Mouse (Mus musculus): Measurements from ENCODE around the gene Xcr1. TPM values are rescaled to one million over a fixed set of nuclear protein-coding genes. Genes with fewer than 3 reads are reported as not detected.

Xcr1 gene
- polyA plus RNA-seq, 1 experiment from 2014 or later: not detected

DNA sequence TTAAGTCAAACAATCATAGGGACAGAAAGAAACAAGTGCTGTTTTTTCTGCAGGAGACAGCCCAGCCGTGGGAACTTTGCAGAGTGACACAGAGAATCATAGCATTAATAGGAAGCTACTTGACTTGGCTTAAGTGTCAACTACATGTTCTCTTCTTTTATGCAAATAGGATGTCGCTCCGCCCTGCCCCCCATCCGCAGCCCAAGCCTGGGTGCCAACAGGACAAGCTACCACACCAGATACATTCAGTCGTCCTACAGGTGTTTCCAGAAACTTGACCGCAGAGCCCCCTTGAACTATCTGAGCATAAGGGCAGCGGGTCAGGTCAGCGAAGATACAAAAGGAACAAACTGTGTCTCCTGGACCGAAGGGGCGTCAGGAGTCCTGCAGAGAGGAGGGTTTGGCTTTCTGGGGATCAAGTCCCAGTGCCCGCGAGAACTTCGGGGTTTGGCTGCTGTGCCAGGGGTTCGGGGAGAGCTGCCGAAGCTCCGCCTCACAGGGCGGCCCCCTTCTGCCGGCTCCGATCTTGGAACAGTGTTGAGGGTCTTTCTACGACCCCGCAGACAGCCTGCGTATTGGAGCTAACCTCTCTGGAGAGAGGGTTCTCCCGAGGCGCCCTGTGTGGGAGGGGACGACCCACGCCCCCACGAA, 10.6 kb downstream of the Xcr1 start:
- Histone ChIP-seq H3K9me3 (ENCODE audit: control insufficient read depth, low read length) (no peaks in the 10 kb centered on the region), H3K36me3 (ENCODE audit: control insufficient read depth, insufficient read depth, low read length) (no peaks in the 10 kb centered on the region), H3K9ac (ENCODE audit: low read length) (peak overlapping the region; percentile 63), H3K4me3 (ENCODE audit: low read depth, low read length) (peak overlapping the region; percentile 68), H3K4me2 (ENCODE audit: low read depth) (peak overlapping the region; percentile 66), H3K4me1 (ENCODE audit: control insufficient read depth, insufficient read depth, low read length) (peaks cover 6% of the 10 kb centered on the region; the same call in 1 of the 2 replicates), H3K27ac (ENCODE audit: low read depth, low read length) (0 out of 2 replicates have a peak overlapping the region, but pooled peaks have one; percentile 1), H3K27me3 (ENCODE audit: control insufficient read depth, insufficient read depth, low read length) (no peaks in the 10 kb centered on the region)
- WGBS: under 1% methylated on average over 27 of the region's 27 CpGs
- ATAC-seq (ENCODE audit: insufficient read depth, low FRiP score, low TSS enrichment) (peak; percentile 75), DNase-seq (ENCODE audit: low spot score) (no peak)

DNA sequence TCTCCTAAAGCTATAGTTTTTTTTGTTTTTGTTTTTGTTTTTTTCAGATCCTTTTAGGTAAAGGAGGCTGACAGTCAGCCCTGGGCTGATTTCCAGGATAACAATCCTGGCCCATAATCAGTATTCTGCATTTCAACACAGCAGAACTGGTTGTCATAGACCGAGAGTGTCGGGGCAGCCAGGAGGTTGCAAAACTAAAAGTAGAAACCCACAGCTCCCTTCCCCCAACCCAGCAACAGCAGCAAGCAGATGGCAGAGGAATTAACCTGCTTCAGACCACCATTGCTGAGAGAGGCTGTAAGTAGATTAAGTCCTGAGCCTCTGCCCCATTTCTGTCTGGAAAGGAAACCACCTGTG, 11.1 kb downstream of the Xcr1 start:
- Histone ChIP-seq H3K9me3 (ENCODE audit: control insufficient read depth, low read length) (no peaks in the 10 kb centered on the region), H3K27me3 (ENCODE audit: control insufficient read depth, insufficient read depth, low read length) (no peaks in the 10 kb centered on the region), H3K27ac (ENCODE audit: low read depth, low read length) (no peak overlapping the region), H3K36me3 (ENCODE audit: control insufficient read depth, insufficient read depth, low read length) (no peaks in the 10 kb centered on the region), H3K4me3 (ENCODE audit: low read depth, low read length) (peak overlapping the region; percentile 68), H3K9ac (ENCODE audit: low read length) (no peak overlapping the region), H3K4me2 (ENCODE audit: low read depth) (peak overlapping the region; percentile 66), H3K4me1 (ENCODE audit: control insufficient read depth, insufficient read depth, low read length) (peaks cover 6% of the 10 kb centered on the region; the same call in 1 of the 2 replicates)
- WGBS: 39% methylated on average over 2 of the region's 2 CpGs
- ATAC-seq (ENCODE audit: insufficient read depth, low FRiP score, low TSS enrichment) (no peak), DNase-seq (ENCODE audit: low spot score) (no peak)

DNA sequence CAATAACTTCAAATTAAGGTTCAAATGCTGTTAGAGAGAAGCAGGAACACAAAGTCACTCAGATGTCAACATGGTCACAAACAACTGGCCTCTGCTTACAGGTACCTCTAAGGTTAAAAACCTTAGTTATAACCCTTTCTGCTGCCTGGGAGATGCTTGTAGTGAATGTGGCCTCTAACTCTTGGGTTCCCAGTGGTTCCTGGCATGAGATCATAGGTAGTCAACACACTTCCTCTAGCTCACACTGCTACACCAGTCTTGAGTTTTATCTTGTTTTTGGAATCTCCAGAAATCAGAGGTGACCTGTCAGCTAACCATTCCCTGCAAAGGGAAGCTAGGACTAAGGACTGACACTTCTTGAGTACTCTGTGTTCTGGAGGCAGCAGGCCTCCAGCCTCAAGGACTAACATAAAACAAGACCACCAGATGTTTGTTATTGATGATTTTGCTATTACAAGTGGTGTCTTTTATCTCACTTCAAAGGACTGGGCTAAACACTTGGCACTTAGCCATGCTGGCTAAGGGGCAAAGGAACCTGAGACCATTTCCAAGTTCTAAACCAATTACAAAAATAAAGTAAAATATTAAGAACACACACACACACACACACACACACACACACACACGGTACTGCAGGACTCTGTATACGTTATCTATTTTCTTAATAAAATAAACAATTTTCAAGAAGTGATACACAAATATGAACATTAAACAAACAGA, 11.7 kb downstream of the Xcr1 start:
- Histone ChIP-seq H3K9me3 (ENCODE audit: control insufficient read depth, low read length) (no peaks in the 10 kb centered on the region), H3K36me3 (ENCODE audit: control insufficient read depth, insufficient read depth, low read length) (no peaks in the 10 kb centered on the region), H3K27me3 (ENCODE audit: control insufficient read depth, insufficient read depth, low read length) (no peaks in the 10 kb centered on the region), H3K4me3 (ENCODE audit: low read depth, low read length) (no peak overlapping the region), H3K4me2 (ENCODE audit: low read depth) (no peak overlapping the region; the same call in 1 of the 2 replicates), H3K4me1 (ENCODE audit: control insufficient read depth, insufficient read depth, low read length) (peaks cover 6% of the 10 kb centered on the region; the same call in 1 of the 2 replicates), H3K27ac (ENCODE audit: low read depth, low read length) (no peak overlapping the region), H3K9ac (ENCODE audit: low read length) (no peak overlapping the region)
- WGBS: 66% methylated on average over 2 of the region's 2 CpGs
- ATAC-seq (ENCODE audit: insufficient read depth, low FRiP score, low TSS enrichment) (no peak), DNase-seq (ENCODE audit: low spot score) (no peak)

DNA sequence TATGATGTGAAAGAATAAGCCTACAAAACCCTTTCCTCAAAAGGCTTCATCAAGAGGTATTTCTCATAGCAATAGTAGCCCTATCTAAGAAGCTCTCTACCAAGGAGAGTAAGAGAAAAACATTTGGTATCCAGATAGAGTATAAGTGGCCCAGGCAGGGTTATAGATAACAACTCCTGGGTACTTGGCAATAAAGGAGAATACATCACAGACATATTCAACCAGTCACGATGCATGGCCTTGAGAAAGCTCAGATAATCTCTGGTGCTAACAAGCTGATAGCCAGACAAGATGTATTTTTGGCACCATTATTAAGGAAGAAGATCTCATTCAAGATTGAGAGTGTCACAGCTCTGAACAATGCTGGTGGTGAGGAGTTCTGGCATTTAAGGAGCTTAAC, 15.3 kb downstream of the Xcr1 start:
- H3K4me1 ChIP-seq (ENCODE audit: control insufficient read depth, insufficient read depth, low read length): peaks cover 6% of the 10 kb centered on the region; the same call in 1 of the 2 replicates
- WGBS: 100% methylated on average over 1 of the region's 1 CpGs
- no peak overlapping the region for H3K27ac ChIP-seq (ENCODE audit: low read depth, low read length)
- no peaks in the 10 kb centered on the region for H3K36me3 ChIP-seq (ENCODE audit: control insufficient read depth, insufficient read depth, low read length)
- H3K9me3 ChIP-seq (ENCODE audit: control insufficient read depth, low read length): no peaks in the 10 kb centered on the region
- H3K4me2 ChIP-seq (ENCODE audit: low read depth): no peak overlapping the region
- H3K9ac ChIP-seq (ENCODE audit: low read length): no peak overlapping the region
- no peak overlapping the region for H3K4me3 ChIP-seq (ENCODE audit: low read depth, low read length)
- ATAC-seq (ENCODE audit: insufficient read depth, low FRiP score, low TSS enrichment) (no peak), DNase-seq (ENCODE audit: low spot score) (no peak)
- no peaks in the 10 kb centered on the region for H3K27me3 ChIP-seq (ENCODE audit: control insufficient read depth, insufficient read depth, low read length)

DNA sequence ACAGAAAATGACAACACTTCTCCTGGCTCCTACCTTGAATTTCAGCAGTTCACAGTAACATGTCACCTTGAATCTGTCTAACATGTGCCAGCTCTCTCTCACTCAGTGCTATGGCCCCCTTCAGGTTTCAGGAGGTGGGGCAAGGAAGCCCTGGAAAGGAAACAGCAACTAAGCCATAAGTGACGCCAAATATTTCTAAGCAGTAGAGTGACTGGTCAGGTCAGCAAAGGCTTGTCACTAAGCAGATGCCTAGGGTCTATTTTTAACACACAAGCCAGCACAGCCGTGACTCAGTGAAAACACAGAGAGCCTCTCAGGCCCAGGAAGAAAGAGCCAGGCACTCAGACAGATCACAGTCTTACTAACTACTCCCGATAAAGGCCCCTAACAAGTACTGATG, 16.7 kb downstream of the Xcr1 start:
- Histone ChIP-seq H3K36me3 (ENCODE audit: control insufficient read depth, insufficient read depth, low read length) (no peaks in the 10 kb centered on the region), H3K27me3 (ENCODE audit: control insufficient read depth, insufficient read depth, low read length) (no peaks in the 10 kb centered on the region), H3K27ac (ENCODE audit: low read depth, low read length) (no peak overlapping the region), H3K4me2 (ENCODE audit: low read depth) (no peak overlapping the region), H3K4me3 (ENCODE audit: low read depth, low read length) (no peak overlapping the region), H3K9me3 (ENCODE audit: control insufficient read depth, low read length) (no peaks in the 10 kb centered on the region), H3K9ac (ENCODE audit: low read length) (no peak overlapping the region), H3K4me1 (ENCODE audit: control insufficient read depth, insufficient read depth, low read length) (no peaks in the 10 kb centered on the region)
- DNase-seq (ENCODE audit: low spot score): no peak
- WGBS: 83% methylated on average over 3 of the region's 3 CpGs
- ATAC-seq (ENCODE audit: insufficient read depth, low FRiP score, low TSS enrichment): no peak

DNA sequence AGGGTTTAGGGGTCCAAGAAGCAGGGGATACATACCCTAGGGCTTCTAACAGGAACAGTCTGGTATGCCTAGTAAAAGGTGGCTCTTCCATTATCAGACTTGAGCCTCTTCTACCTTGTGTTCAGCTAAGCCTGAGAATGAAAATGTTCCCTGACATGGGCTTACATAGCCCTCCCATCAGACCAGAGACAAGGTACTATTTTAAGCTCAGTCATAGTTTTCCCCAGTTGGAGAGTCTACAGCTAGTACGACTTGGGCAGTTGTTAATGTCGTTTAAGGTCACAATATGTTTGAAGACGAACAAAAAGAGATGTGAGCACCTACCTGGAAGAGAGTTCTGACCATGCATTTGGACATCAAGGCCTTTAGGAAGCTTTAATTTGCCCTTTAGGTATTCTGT, 17.4 kb downstream of the Xcr1 start:
- Histone ChIP-seq H3K9me3 (ENCODE audit: control insufficient read depth, low read length) (no peaks in the 10 kb centered on the region), H3K4me3 (ENCODE audit: low read depth, low read length) (no peak overlapping the region), H3K27ac (ENCODE audit: low read depth, low read length) (no peak overlapping the region), H3K27me3 (ENCODE audit: control insufficient read depth, insufficient read depth, low read length) (no peaks in the 10 kb centered on the region), H3K36me3 (ENCODE audit: control insufficient read depth, insufficient read depth, low read length) (no peaks in the 10 kb centered on the region), H3K9ac (ENCODE audit: low read length) (no peak overlapping the region), H3K4me2 (ENCODE audit: low read depth) (no peak overlapping the region), H3K4me1 (ENCODE audit: control insufficient read depth, insufficient read depth, low read length) (no peaks in the 10 kb centered on the region)
- ATAC-seq (ENCODE audit: insufficient read depth, low FRiP score, low TSS enrichment) (no peak), DNase-seq (ENCODE audit: low spot score) (no peak)
- WGBS: 91% methylated on average over 3 of the region's 3 CpGs

DNA sequence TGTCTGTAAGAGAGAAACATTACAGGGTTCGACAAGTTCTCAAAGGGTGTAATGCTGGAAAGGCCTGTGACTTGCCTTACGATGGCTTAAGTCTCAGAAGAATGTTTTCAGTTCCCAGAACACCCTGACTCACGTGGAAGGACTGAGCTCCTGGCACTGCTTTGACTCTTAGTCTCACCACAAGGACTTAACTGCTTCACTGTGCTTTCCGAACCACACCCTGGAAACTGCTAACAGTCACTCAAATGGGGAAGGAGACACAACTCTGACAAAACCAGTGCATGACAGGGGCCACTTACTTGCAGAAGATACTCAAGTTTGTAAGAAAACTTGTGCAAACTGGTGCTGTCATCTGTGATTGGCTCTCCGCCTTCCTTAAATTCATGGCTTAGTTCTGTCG, 21.6 kb downstream of the Xcr1 start:
- Histone ChIP-seq H3K9ac (ENCODE audit: low read length) (no peak overlapping the region), H3K36me3 (ENCODE audit: control insufficient read depth, insufficient read depth, low read length) (no peaks in the 10 kb centered on the region; the same call in 1 of the 2 replicates), H3K9me3 (ENCODE audit: control insufficient read depth, low read length) (no peaks in the 10 kb centered on the region), H3K4me2 (ENCODE audit: low read depth) (no peak overlapping the region), H3K4me1 (ENCODE audit: control insufficient read depth, insufficient read depth, low read length) (no peaks in the 10 kb centered on the region), H3K27me3 (ENCODE audit: control insufficient read depth, insufficient read depth, low read length) (no peaks in the 10 kb centered on the region), H3K4me3 (ENCODE audit: low read depth, low read length) (no peak overlapping the region), H3K27ac (ENCODE audit: low read depth, low read length) (no peak overlapping the region)
- DNase-seq (ENCODE audit: low spot score): no peak
- 91% methylated on average over 6 of the region's 6 CpGs for WGBS
- ATAC-seq (ENCODE audit: insufficient read depth, low FRiP score, low TSS enrichment): no peak

DNA sequence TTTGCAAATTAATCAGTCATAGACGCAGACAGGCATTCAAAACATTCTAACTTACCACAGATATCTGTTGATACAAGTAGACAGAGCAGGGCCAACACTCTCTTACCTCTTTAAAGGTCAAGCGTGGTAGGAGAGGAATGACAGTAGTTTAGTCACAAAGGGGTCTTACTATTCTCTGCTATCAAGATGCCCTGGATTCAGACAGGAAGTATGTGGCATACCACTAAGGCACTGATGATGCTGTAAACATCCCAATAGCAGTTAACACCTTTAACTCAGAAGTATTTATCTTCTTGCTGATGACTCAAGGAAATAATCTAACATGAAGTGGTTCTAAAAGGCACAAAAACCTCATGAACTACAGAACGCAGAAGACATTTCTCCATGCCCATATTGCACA, 26.0 kb downstream of the Xcr1 start:
- no peaks in the 10 kb centered on the region for H3K4me1 ChIP-seq (ENCODE audit: control insufficient read depth, insufficient read depth, low read length)
- no peak for DNase-seq (ENCODE audit: low spot score)
- H3K4me3 ChIP-seq (ENCODE audit: low read depth, low read length): no peak overlapping the region
- H3K36me3 ChIP-seq (ENCODE audit: control insufficient read depth, insufficient read depth, low read length): no peaks in the 10 kb centered on the region; the same call in 1 of the 2 replicates
- H3K9me3 ChIP-seq (ENCODE audit: control insufficient read depth, low read length): no peaks in the 10 kb centered on the region
- no peak overlapping the region for H3K9ac ChIP-seq (ENCODE audit: low read length)
- ATAC-seq (ENCODE audit: insufficient read depth, low FRiP score, low TSS enrichment): no peak
- H3K27me3 ChIP-seq (ENCODE audit: control insufficient read depth, insufficient read depth, low read length): no peaks in the 10 kb centered on the region
- no peak overlapping the region for H3K27ac ChIP-seq (ENCODE audit: low read depth, low read length)
- 92% methylated on average over 3 of the region's 3 CpGs for WGBS
- H3K4me2 ChIP-seq (ENCODE audit: low read depth): no peak overlapping the region

DNA sequence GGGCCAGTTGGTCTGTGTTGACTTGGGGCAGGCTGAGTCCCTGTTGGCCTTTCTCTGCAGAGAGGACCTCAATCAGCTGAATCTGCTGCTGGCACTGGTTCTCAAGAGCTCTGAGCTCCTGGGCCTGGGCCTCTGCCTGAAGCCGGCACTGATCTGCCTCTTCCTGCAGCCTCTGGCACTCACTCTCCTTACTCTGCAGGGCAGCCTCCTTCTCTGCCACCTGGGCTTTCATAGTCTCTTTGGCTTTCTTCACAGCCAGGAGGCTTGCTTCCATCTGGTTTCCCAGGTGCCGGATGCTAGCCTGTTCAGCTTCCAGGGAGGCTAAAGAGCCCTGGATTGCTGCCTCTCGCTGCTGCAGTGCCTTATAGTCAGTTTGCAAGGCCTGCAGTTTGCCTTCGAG, 32.9 kb downstream of the Xcr1 start:
- Histone ChIP-seq H3K27ac (ENCODE audit: low read depth, low read length) (no peak overlapping the region), H3K4me2 (ENCODE audit: low read depth) (no peak overlapping the region), H3K9ac (ENCODE audit: low read length) (no peak overlapping the region), H3K4me1 (ENCODE audit: control insufficient read depth, insufficient read depth, low read length) (no peaks in the 10 kb centered on the region), H3K36me3 (ENCODE audit: control insufficient read depth, insufficient read depth, low read length) (0 out of 2 replicates have a peak, but pooled peaks cover 4% of the 10 kb centered on the region), H3K9me3 (ENCODE audit: control insufficient read depth, low read length) (no peaks in the 10 kb centered on the region), H3K27me3 (ENCODE audit: control insufficient read depth, insufficient read depth, low read length) (no peaks in the 10 kb centered on the region), H3K4me3 (ENCODE audit: low read depth, low read length) (no peak overlapping the region)
- ATAC-seq (ENCODE audit: insufficient read depth, low FRiP score, low TSS enrichment) (no peak), DNase-seq (ENCODE audit: low spot score) (no peak)
- 96% methylated on average over 4 of the region's 4 CpGs for WGBS

Measured in neural tube, embryonic 11.5 days (tissue).